Mouse (Mus musculus): ENCODE data around the gene Gm20518.

The Gm20518 gene

DNA sequence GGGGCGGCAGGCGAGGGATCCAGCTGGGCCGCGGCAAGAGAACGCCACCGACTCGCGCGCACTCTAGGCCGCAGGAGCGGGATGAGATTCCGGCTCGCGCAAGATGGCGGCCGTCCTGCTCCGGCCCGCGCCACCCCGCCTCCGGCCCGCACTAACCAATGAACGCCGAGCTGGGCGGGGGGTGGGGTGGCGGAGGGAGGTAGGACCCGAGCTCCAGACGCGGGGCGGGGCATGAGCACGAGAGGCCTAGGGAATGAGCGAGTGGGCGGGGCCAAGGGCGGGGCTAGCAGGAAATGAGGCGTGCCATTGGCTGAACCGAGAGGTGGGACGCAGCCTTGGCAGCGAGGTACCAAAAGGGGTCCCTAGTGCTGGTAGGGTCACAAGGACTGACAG, at the start of gene Gm20518:
TSS of gene Gm20518 (minus strand) at position 105 of the 393 bp plus-strand sequence.
- peak; percentile 99 for DNase-seq (ENCODE audit: low spot score)

DNA sequence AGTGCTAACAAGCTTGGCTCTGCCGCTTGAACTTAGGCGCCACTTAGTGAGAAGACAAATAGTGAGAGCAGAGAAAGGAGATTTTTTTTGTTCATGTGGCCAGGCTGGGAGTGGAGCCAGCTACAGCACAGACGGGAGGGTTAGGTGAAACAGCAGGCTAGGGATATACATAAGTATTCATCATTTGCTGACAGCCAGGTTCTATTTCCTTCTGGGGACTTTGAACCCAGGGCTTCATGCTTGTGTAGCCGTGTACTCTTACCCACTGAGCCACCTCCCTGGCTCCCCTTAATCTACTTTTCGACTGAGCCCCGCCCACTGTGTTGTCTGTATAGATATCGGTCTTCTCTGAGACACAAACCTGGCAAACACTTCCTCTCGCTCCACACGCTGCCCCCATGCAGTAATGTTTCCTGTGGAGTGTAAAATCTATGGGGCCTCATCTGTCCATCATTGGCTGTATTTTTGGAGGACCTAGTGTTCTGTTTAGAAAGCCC, 47.8 kb upstream of the Gm20518 start:
- peak; percentile 84 for DNase-seq (ENCODE audit: low spot score)

DNA sequence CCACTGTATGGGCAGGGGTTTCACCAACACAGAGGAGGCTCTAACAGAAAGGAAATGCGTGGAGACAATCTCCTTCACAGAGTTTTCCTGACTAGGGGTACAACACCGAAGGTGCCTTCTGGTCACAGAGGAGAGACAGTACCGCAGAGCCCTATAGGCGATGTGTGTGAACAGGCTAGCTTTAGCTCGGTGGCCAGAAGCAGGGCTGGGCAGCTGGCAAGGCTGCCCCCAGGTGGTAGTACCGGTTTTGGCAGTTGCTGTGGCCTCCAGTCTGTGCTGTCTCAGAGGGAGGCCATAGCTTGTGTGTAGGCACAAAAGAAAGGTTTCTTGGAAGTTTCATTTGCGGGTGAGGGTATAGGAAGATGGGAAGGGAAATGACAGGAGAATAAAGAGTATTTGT, 47.4 kb upstream of the Gm20518 start:
- DNase-seq (ENCODE audit: low spot score): peak; percentile 85

DNA sequence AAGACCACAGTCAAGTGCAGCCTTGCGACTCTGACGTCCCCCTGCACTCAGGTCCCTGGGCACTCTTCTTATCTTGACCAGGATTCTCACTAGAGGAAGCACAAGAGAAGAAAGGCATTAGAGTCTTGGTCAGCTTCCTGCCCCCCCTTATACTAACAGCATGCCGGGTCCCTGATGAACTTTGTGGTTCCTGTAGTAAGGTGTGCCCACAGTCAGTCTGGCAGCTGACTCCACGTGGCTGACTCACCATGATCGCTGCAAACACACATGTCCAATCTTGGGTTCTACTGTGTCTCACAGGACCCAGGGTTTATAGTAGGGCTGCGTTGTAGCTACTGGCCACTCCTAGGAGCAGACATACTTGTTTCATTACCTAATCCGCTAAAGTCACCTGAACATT, 46.7 kb upstream of the Gm20518 start:
- no peak for DNase-seq (ENCODE audit: low spot score)

DNA sequence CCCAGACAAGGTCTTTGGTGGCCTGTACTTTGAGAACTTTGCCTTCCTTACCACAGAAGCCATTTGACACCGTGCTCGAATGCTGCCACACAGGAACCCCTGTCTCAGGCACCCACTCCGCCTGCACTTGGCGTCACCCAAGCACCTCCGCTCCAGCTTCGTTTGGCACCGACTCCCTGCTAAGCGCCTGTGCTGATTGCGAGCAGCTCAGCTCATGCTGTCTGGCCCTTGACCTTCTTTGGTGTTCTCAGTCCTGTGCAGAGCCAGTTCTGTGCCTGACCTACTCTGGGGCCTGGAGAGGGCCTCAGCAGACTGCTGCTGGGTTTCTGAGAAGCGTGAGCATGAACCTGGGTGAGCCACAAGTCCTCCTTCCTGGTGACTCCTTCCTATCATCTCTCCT, 45.3 kb upstream of the Gm20518 start:
- DNase-seq (ENCODE audit: low spot score): peak; percentile 80

DNA sequence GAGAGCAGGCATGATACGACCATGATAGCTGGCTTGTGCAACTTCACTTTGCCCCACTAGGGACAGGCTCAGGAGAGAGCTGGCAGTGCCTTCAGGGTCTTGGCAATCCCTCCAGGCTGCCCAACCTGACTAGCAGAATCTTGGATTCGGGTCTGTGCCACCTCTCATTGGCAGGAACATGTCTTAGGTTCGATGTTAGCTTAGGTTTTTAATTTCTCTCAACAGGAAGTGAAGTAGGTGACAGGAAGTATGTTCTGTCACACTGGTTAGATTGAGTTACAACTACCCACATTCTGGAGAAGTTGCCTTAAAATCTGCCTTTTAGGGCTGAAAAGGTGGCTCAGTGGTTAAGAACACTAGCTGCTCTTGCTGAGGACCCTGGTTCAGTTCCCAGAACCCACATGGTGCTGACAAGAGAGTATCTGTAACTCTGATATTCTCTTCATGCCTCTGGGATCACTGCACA, 43.0 kb upstream of the Gm20518 start:
- peak; percentile 68 for DNase-seq (ENCODE audit: low spot score)

DNA sequence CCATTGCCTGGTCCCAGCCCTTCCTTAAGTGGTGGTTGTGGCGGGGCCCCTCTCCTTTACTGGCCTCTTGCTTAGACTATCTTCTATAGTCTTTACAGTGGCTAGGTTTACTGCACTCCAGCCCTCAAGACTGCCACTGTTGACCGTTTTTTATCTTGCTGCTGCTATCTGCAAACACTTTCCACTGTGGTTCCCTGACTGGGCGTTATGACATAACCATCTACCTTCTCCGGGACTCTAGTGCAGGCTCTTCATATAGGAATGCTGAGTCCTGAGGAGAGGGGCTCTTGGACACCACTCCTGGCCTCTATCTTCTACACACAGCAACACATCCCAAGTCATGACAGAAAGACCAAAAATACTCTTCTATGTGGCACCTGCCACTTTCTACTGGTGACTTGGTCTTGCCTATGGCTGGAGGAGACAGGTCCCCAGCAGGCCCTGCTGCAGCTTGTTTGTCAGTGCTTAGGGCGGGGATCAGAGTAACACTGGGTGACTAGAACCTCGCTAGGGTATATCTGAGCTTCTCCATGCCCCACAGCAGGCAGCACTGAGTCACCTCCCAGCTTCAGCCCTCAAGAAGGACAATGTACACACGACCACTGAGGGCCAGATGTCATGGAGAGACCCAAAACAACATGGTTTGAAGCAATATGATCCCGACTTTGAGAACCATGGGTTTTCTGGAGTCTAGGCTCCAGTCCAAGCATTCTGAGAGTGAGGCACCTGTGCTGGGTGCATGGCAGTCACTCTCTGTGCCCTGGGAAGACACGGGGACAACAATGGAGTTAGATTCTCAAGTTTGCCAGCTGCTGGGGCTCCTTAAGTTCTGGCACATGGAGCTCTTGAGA, 42.3 kb upstream of the Gm20518 start:
- no peak for DNase-seq (ENCODE audit: low spot score)

DNA sequence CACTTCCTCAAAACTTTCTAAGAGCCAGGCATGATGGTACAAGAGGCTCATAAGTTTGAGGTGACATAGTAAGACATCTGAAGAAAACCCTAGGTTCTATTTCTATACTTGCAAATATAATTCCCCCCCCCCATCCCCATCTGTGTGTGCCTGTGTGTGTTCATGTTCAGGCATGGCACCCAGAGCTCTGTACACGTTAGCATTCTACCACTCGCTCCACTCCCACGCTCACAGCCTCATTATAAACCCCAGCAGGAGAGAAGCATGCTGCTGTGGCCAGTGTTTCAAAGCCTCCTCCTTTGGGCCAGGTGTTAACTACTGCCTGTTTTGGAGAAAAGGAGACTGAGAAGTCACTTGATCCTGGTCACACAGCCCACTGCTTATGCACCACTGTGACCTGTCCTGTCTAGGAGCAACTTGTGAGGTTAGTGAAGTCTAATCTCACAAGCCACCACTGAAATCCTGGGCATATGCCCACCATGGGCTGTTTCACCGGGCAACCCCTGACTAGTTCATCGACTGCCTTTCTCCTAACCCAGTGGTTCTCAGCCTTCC, 40.5 kb upstream of the Gm20518 start:
- no peak for DNase-seq (ENCODE audit: low spot score)

DNA sequence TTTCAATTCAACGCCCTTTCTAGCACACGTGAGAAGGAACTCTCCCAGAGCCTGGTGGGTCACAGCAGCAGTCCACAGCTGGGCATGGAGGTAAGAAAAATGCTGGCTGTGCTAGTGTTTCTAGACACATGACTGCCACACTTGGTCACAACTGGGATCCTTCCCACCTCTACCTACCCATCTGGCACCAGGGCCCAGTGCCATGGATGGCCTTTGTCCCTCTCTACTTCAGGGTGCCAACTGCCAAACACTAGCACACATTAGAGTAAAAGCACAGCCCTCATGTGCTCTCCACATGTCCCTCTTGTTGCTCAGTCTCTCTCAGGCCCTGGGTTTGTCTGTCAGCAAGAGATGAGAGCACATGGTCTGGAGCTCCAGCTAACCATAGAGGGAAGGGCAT, 38.2 kb upstream of the Gm20518 start:
- DNase-seq (ENCODE audit: low spot score): peak; percentile 69

DNA sequence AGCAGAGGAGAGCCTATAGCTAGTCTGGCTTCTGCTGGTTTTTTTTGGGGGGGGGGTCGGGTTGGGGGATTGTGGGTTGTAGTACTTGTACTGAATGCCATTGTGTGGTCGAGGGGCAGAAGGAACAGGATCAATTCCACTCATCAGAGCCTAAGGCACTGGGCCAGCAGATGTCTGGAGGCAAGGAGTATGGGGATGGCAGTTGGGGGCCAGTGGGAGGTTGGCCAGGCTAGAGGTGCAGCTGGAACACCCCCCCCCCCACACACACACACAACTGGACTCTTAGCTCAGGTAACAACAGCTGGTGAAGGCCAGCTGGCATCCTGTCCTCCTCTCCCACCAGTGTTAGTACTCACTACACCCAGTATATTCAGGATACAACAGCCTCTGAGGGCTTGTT, 37.7 kb upstream of the Gm20518 start:
- no peak for DNase-seq (ENCODE audit: low spot score)

DNA sequence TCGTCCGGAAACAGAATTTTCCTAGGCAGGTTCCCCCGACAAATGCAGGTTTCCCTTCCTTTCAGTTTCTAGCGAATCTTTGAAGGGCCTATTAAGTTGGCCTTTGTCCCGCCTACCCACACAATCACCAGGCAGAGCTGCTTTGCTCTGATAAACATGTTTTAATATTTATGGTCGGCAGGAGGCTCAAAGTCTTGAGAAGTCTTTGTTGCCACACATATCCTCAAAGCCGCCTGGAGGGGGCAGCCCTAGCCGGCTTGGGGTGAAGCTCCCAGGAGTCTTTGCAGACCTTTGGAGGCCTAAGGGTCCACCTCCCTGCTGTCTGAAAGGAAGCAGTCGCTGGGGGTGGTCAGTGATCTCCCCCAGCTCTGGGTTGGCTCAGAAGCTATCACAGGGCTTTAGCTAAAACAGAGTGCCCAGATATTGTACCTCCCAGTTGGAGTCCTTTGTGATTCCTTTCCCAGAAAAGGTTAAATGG, 37.2 kb upstream of the Gm20518 start:
- peak; percentile 96 for DNase-seq (ENCODE audit: low spot score)

DNA sequence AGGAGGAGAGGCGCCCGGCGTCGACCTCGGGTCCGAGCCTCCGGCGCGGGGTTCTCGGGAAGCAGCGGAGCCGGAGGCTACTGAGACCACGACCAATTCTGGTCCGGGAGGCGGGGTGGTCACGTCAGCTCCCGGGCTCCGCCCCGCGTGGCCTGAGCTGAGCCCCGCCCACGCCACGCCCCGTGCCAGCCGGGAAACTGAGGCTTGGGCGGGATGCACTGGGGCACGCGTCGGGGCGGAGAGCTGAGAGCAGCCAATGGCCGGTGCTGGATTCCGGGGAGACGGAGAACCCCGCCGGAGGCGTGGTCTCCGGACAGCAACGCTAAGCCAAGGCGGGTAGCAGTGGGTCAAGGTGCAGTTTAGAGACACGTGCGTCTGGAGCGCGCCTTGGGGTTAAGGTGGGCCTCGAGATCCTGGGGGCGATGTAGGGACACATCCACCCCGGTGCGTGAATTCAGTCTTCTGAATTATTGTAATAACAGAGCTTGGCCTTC, 36.7 kb upstream of the Gm20518 start, which contains the start of gene Slc25a1:
TSS of gene Slc25a1 (minus strand) at position 133 of the 494 bp plus-strand sequence.
- peak; percentile 91 for DNase-seq (ENCODE audit: low spot score)

DNA sequence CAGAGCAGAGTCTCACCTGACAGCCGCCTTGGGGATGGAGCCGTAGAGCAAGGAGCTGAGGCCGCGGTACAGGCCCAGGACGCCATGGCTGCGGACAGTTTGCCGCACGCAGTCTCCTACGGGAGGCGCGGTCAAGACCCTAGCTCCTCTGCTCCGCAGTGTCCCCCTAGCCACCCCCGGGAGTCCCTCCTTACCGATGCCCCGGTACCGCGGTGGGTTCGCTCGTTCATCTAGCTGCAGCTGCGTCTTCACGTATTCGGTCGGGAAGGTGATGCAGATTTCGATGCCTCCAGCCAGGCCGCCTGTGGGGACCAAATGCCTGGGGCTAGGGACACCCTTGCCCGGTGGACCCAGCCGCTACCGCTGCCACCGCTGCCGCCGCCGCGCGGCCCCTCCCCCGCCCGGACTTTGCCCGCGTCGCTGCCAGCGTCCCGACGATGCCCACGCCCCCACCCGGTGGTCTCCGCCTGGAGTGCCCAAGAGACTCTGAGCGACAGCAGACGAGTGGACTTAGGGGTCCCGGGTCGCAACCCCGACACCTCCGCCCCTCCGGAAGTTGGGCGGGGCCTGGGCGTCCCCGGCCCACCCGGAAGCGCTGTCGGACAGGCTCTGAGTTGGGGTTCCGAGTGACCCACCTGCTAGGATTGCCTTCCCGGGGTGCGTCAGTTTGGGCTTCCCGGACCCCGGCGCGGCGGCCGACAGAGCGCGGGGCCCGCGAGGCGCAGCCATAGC, 36.0 kb upstream of the Gm20518 start:
- no peak for DNase-seq (ENCODE audit: low spot score)

DNA sequence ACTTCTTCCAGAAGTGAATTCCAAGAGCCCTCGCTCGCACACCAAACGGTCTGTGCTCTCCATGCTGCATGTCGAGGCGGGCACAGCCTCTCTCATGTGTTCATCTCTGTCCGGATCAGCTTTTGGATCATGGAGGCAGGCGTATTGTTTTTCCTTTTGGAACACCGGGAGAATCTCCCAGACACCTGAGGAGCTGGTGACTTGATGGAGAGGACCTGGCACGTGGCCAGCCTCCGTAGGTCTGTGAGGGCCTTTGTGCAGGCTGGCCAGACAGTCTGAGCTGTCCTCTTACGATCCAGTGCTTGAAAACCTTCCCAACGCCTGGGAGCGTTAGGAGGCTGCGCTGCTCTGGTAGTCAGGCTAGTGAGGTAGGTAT, 30.7 kb upstream of the Gm20518 start:
- no peak for DNase-seq (ENCODE audit: low spot score)

DNA sequence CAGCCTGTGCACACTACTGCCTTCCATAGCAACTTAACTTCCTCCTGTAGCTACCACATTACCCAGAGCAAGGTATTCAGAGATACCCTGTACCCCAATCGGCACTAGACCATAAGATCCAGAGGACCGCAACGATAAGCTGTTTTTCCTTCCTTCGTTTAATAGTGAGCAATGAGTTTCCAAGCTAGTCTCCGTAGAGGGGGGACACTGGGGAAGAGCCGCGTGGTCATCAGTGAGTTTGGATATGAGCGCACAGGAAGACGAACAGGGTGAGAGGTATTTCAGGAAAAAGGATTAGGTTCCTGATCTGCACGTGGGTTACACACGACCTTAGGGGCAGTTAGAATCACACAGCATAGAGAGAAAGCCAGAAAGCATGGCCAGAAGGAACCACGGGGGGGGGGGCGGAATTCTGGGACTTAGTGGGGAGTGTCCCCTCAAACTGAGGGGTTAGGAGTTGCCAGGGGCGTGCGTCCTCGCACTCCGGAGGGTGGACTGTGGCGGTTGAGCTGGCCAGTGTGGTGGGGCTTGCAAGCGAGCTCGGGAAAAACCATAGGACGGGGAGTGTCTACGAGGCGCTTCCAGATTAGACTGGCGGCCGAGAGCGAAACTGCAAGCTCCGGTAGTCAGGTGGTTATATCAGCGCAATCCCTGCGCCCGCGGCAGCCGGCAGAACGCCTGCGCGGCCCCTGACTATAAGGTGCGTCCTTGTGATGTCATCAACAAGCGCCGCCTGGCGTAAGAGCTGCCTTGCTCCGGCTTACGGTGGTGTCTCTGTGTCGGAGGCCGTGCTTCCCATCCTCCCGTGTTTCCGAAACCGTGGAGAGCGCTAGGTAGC, 30.1 kb upstream of the Gm20518 start:
- DNase-seq (ENCODE audit: low spot score): peak; percentile 99

DNA sequence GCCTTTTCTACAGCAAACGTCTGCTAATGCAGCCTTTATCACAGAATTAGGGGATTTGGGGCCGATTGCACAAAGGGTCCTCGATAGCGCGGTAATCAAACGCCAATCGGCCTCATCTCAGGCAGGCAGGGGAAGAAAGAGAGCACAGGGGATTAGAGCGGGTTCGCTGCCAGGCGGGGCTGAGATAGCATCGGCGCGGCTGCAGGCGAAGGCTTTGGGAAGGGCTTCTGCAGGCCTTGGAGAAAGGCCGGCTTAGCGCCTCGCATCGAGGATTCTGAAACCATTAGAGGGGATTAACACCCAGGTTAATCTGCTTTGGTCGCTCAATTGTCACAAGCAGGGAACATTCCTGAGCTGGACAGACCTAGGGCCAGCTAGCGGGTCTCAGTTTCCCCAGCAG, 29.1 kb upstream of the Gm20518 start:
- DNase-seq (ENCODE audit: low spot score): no peak

DNA sequence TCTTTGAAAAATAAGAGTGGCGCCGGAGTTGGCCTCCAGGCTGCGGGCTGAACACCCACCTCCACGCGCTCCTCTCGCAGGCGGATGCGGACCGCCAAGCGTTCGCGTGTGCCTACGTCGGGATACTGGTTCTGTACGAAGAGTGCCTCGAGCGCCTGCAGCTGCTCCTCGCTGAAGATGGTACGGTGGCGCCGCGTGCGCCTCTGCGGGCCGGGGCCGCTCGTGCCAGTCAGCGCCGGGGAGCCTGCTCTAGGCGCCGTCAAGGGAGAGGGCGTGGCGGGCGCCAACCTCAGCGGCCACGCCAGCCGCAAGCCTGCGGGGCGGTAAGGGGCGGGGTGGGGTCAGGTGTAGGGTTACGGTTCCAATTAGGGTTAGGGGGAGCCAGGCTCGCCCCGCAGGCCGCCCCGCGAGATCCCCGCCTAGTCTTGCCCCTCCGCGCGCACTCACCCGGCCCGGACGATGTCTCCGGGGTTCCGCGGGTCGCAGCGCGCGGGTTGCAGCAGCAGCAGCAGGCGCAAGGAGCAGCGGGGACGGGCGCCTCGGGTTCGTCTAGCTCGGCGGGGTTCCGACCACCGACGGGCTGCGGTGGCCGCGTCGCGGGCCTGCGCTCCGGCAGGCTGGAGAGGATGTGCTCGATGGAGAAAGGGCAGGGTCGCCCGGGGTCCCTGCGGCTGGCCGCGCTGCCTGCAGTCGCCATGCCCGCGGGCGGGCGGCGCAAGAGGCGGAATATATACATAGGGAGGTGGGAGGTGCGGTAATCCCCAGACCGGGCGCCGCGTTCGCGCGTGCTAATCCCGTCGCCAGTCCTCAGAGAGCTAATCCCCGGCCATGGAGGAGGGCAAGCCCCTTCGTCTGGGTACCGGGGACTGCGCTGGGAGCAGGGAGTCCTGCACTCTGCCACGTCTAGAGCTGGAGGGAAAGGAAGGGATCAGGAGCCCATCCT, 23.1 kb upstream of the Gm20518 start, which contains the start of gene Gsc2:
TSS of gene Gsc2 (minus strand) at position 753 of the 943 bp plus-strand sequence.
- DNase-seq (ENCODE audit: low spot score): no peak

DNA sequence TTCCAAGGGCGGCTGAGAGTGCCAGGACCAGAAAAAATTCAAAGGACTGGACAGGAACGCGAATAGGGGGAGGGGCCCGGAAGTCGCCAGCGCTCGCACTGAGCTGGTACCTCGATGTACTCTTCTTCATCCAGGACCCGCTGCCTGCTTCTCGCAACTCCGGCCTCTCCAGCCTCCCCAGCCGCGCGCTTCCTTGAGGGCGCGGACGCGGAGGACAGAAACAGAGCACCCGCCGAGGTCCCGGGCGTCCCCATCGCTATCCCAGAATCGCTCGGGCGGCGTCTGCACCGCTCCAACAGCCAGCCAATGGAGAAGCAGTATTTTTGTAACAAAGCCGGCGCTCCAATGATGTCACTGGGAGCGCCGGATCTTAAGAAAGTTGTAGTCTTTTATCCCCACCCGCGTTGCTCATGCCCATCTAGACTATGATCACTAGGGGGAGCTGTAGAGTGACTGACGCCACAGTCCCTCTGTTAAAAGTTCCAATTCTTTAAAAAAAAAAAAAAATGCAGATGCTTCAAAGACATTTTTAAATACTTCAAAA, 19.7 kb upstream of the Gm20518 start, which contains the start of gene Ess2:
TSS of gene Ess2 (minus strand) at position 297 of the 544 bp plus-strand sequence.
- peak; percentile 99 for DNase-seq (ENCODE audit: low spot score)

DNA sequence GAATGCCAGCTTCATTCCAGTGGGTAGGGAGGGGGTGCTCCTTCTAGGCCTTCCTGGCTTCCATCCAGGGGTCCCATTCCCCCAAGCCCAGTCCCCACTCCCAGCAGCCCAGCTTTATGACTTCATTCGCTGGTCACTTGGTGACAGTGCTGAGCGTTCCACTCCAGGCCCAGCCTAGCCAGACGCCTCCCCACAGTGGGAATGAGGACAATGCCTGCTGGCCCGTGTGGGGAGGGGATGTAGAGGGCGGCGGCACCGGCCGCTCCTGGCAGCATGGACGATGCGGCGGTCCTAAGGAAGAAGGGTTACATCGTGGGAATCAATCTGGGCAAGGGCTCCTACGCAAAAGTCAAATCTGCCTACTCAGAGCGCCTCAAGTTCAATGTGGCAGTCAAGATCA, 7.0 kb upstream of the Gm20518 start, which contains the start of the genes Dgcr2 and Tssk2:
TSS of gene Dgcr2 (minus strand) at position 101 of the 400 bp plus-strand sequence.
TSS of gene Tssk2 (plus strand) at position 176 of the 400 bp plus-strand sequence.
- no peak for DNase-seq (ENCODE audit: low spot score)

DNA sequence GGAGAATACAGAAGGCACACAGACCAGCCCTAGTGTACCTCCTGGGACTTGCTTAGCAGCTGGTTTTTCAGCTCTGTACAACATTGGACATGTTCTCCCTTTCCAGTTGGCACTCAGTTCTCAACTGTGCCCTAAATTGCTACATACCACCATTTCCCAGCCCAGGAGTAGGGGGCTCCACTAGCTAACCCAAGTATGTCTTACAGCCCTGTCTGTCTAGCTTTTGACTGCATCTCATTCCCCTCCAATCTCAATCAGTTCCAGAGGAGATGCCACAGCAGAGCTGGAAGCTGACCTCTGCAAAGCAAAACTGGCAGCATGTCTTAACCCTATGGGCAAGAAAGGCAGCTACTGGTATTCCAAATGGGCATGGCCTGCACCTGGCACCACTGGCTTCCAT, 4.6 kb upstream of the Gm20518 start:
- peak; percentile 56 for DNase-seq (ENCODE audit: low spot score)

All from adipocyte (in vitro differentiated cells).